Mouse (Mus musculus): ENCODE data around the gene Nmnat2. TPM values are rescaled to one million over a fixed set of nuclear protein-coding genes. Genes with fewer than 3 reads are reported as not detected.

Gene Nmnat2
- polyA plus RNA-seq, 1 experiment from 2014 or later = 38.8 TPM

DNA sequence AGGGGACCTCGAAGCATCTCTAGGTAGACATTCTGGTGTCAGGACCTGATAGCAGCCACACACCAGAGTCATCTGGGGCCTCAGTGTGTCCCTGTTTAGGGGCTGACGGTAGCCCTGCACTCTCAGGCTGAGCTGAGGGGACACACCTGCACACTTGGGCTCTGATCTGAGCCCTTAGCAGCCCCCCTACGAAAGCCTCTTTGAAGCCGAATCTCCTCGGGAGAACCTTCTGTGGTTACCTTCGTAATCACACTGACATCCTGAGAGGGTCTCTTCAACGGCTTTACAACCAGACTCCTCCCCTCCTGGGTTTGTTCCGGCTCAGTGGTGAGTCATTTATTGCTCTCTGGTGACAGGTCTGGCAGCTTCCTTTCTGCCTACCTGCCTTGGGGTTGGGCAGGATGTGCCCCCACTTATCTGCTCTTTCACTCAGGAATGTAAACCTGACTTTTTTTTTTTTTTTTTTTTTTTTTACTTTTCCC lies 186.0 kb downstream of the Nmnat2 start:
- ATAC-seq = no peak
- H3K4me2 ChIP-seq = no peak overlapping the region
- no peak overlapping the region for H3K4me3 ChIP-seq
- no peaks in the 10 kb centered on the region for H3K27me3 ChIP-seq
- no peaks in the 10 kb centered on the region for H3K4me1 ChIP-seq
- H3K27ac ChIP-seq = no peak overlapping the region
- 42% methylated on average over 8 of the region's 8 CpGs for WGBS
- no peaks in the 10 kb centered on the region for H3K9me3 ChIP-seq (replicated peaks)
- H3K36me3 ChIP-seq (ENCODE audit: poor library complexity, severe bottlenecking) = no peaks in the 10 kb centered on the region
- no peak overlapping the region for H3K9ac ChIP-seq

DNA sequence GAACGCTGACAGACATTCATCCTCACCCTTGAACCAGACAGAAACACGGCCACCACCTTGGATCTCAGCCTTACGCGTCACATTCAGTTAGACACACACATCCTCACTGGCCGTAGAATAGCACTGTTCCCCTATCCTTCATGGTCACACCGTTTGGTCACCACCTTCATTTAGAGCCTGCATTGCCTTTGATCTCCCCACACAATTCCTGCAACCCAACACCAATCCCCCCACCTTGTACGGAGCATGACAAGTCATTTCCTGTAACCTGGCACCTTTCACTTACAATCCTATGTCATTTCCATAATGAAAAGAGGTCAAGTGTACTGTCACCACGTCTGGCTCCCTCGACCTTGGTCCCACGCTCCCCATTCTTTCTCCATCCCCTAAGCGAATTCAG lies 189.2 kb downstream of the Nmnat2 start:
- no peak overlapping the region for H3K4me3 ChIP-seq
- no peak overlapping the region for H3K4me2 ChIP-seq
- 92% methylated on average over 11 of the region's 11 CpGs for WGBS
- no peak overlapping the region for H3K27ac ChIP-seq
- H3K27me3 ChIP-seq = no peaks in the 10 kb centered on the region
- 0 out of 2 replicates have a peak, but pooled peaks cover 3% of the 10 kb centered on the region for H3K4me1 ChIP-seq
- no peak for ATAC-seq
- no peak overlapping the region for H3K9ac ChIP-seq
- no peaks in the 10 kb centered on the region for H3K36me3 ChIP-seq (ENCODE audit: poor library complexity, severe bottlenecking)
- H3K9me3 ChIP-seq (replicated peaks) = no peaks in the 10 kb centered on the region

DNA sequence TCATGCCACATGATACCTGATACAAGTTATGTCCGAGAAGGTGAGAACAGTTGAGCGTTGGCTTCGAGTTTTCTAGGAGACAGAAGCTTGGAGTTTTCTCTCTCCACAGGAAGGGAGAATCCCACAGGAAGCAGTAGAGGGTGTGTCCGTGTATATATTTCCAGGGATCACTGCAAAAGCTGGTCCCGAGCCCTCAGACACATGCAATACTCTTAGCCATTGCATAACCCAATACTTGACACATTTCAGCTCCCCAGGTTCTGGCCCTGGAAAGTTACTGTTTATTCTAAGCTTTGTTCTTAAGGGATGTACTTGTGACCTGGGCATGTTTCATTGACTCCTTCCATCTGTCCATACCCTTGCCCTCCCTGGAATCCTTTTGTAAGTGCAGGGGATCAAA lies 191.0 kb downstream of the Nmnat2 start:
- Histone ChIP-seq H3K4me1 (0 out of 2 replicates have a peak, but pooled peaks cover 3% of the 10 kb centered on the region), H3K36me3 (ENCODE audit: poor library complexity, severe bottlenecking) (no peaks in the 10 kb centered on the region), H3K27me3 (no peaks in the 10 kb centered on the region), H3K4me3 (no peak overlapping the region), H3K4me2 (no peak overlapping the region), H3K9ac (no peak overlapping the region), H3K27ac (no peak overlapping the region), H3K9me3 (replicated peaks) (no peaks in the 10 kb centered on the region)
- WGBS = 92% methylated on average over 5 of the region's 5 CpGs
- no peak for ATAC-seq

DNA sequence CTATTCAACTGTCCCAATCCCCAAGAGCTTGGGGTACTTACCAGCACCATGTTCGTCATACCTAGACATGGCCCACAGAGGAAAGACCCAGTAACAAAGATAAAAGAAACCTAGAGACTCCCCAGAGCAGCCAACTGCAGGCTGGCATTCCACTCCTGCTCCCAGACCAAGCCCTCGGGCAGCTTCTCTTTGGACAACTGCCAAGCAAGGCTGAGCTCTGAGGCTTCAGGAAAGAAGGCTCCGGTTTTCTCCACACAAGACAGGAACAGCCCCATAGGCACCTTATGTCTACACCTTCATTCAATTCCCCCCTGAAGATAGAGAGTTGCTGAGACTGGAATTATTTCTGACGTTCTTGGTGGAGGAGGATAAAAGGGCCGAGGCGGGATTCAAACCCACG lies 197.8 kb downstream of the Nmnat2 start:
- peaks cover 13% of the 10 kb centered on the region for H3K4me1 ChIP-seq
- H3K9ac ChIP-seq = no peak overlapping the region
- no peaks in the 10 kb centered on the region for H3K27me3 ChIP-seq
- H3K4me3 ChIP-seq = no peak overlapping the region
- no peak for ATAC-seq
- H3K4me2 ChIP-seq = no peak overlapping the region
- no peak overlapping the region for H3K27ac ChIP-seq
- no peaks in the 10 kb centered on the region for H3K36me3 ChIP-seq (ENCODE audit: poor library complexity, severe bottlenecking)
- no peaks in the 10 kb centered on the region for H3K9me3 ChIP-seq (replicated peaks)
- 67% methylated on average over 7 of the region's 7 CpGs for WGBS

DNA sequence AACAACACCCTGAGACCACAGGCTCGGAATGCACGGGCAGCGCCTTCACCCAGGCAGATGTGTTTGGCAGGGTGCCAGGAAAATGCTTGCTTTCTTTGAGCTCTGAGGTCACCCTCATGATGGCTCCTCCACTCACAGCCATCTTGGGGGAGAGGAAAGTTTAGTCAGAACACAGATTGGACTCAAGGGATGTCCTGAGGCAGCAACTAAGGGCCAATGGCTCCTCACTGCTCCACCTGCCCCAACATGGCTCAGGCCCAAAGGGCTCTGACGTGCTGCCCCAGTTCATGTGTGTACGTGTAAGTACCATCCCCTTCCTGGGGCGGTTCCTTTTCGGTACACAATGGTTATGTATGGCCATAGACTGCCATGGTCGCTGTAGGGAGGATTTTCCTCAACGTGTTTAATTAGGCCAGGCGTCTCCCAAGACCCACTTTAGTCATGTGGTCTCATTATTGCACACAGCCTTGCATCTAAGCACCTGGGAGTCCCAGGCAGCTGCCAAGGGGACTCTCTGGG lies 198.9 kb downstream of the Nmnat2 start:
- Histone ChIP-seq H3K4me1 (peaks cover 13% of the 10 kb centered on the region), H3K9me3 (replicated peaks) (no peaks in the 10 kb centered on the region), H3K27ac (no peak overlapping the region), H3K4me2 (no peak overlapping the region), H3K27me3 (no peaks in the 10 kb centered on the region), H3K36me3 (ENCODE audit: poor library complexity, severe bottlenecking) (no peaks in the 10 kb centered on the region), H3K4me3 (no peak overlapping the region), H3K9ac (no peak overlapping the region)
- WGBS = 52% methylated on average over 10 of the region's 10 CpGs
- ATAC-seq = peak; percentile 38; the same call in 1 of the 2 replicates

DNA sequence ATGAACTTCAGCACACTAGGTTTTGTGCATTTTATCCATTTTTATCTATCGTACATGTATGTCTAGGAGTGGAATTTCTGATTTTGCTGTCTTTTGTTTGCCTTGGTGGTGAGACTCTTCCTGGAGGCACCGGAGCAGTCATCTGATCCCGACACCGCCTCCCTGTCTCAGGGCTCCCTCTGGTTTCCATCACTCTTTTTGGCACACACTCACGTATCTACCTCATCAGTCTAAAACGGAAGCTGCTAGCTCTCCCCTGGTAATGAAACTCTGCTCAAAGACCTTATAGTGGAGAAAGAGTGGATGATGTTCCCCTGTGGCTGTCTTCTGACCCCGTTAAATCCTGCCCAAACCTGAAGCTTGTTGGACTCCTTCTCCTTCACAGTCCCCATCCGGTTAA lies 200.6 kb downstream of the Nmnat2 start:
- Histone ChIP-seq H3K36me3 (ENCODE audit: poor library complexity, severe bottlenecking) (no peaks in the 10 kb centered on the region), H3K4me1 (peaks cover 13% of the 10 kb centered on the region), H3K9ac (no peak overlapping the region), H3K4me2 (no peak overlapping the region), H3K27ac (no peak overlapping the region), H3K9me3 (replicated peaks) (no peaks in the 10 kb centered on the region), H3K4me3 (no peak overlapping the region), H3K27me3 (no peaks in the 10 kb centered on the region)
- no peak for ATAC-seq
- 91% methylated on average over 8 of the region's 8 CpGs for WGBS

DNA sequence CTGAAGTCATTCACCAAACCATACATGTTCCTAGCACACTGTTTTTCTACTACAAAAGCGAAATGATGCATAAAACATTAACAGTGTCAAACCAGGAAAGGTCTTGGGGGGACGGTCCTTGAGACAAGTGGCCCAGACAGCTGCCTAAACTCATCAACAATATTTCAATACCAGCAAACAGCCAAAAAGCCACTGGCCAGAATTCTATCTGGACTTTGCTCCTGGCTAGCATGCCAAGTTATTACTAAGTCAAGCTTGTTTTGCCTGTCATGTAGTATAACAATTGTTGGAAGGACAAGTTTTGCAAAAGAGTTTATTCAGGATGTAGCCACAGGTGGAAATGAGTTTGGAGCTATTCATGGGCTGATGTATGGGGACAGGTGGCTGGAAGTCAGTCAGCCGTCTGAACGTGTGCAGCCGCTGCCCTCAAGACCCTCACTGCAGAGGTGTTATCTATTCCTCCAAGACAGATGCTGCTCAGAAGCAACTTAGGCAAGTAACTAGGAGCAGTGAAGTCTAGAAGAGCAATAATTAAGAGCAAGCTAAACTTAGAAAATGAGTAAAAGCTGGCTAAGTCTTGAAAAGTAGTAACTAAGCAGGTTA lies 202.3 kb downstream of the Nmnat2 start:
- Histone ChIP-seq H3K9ac (no peak overlapping the region), H3K36me3 (ENCODE audit: poor library complexity, severe bottlenecking) (no peaks in the 10 kb centered on the region), H3K4me2 (no peak overlapping the region), H3K27me3 (no peaks in the 10 kb centered on the region), H3K9me3 (replicated peaks) (no peaks in the 10 kb centered on the region), H3K4me3 (no peak overlapping the region), H3K4me1 (peaks cover 13% of the 10 kb centered on the region), H3K27ac (no peak overlapping the region)
- ATAC-seq = no peak
- 82% methylated on average over 5 of the region's 5 CpGs for WGBS

DNA sequence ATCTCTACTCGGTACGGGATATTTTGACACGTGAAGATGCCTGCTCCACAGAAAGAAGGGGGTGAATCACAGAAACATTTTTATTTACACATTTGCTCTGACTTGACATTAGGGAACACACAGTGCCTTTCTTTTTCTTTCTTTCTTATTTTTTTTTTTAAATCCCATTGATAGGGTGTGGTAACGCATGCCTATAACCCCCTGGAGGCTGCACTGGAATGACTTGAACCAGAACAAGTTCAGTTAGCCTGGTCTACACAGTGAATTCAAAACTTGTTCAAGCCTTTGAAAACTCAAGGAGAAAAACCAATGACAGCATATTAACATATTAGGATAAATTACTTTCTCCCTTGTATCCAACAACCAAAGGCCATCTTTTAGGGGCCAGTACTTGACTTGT lies 204.3 kb downstream of the Nmnat2 start:
- no peak overlapping the region for H3K9ac ChIP-seq
- ATAC-seq = no peak
- no peak overlapping the region for H3K4me2 ChIP-seq
- H3K4me1 ChIP-seq = no peaks in the 10 kb centered on the region
- no peak overlapping the region for H3K27ac ChIP-seq
- no peaks in the 10 kb centered on the region for H3K36me3 ChIP-seq (ENCODE audit: poor library complexity, severe bottlenecking)
- no peaks in the 10 kb centered on the region for H3K27me3 ChIP-seq
- no peak overlapping the region for H3K4me3 ChIP-seq
- 89% methylated on average over 4 of the region's 4 CpGs for WGBS
- H3K9me3 ChIP-seq (replicated peaks) = no peaks in the 10 kb centered on the region

DNA sequence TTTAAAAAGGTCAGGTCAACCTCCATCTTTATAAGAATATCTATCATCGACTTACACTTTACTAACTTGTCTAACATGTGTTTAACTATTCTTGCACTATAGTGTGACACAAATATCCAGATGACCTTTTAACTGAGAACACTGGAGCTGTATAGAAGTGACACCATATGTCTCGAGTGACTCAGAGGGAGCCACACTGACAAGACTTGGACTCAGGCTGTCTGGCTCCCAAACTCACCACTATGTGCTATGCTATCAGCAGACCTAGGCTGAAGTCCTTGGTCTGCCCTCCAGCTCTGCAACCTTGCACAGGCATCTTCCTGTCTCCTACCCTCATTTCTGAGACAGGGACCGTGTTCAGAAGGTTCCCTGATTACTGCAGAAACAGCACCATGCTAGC lies 209.0 kb downstream of the Nmnat2 start:
- no peak for ATAC-seq
- no peaks in the 10 kb centered on the region for H3K4me1 ChIP-seq
- no peaks in the 10 kb centered on the region for H3K9me3 ChIP-seq (replicated peaks)
- H3K9ac ChIP-seq = no peak overlapping the region
- no peak overlapping the region for H3K4me2 ChIP-seq
- H3K27me3 ChIP-seq = no peaks in the 10 kb centered on the region
- no peak overlapping the region for H3K4me3 ChIP-seq
- no peak overlapping the region for H3K27ac ChIP-seq
- WGBS = 82% methylated on average over 3 of the region's 3 CpGs
- no peaks in the 10 kb centered on the region for H3K36me3 ChIP-seq (ENCODE audit: poor library complexity, severe bottlenecking)

DNA sequence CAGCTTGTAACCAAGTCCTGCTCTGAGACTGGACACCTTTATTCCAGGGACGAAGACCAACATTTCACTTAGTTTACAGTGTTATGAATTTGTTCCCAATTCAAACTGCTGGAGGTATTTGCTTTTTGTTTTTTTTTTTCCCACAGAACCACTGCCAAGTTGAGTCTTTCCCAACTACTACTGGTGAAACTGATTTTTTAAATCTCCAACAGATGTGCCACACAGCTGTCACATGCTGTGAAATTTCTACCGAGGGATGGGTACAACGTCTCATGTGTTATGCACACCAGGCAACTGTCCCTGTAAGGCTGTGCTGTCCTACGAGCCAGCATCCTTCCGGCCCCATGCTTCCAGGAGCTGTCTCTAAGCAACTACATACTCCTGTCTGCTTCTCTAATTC lies 213.5 kb downstream of the Nmnat2 start:
- H3K4me2 ChIP-seq = no peak overlapping the region
- no peak for ATAC-seq
- no peak overlapping the region for H3K9ac ChIP-seq
- no peak overlapping the region for H3K27ac ChIP-seq
- H3K9me3 ChIP-seq (replicated peaks) = no peaks in the 10 kb centered on the region
- no peaks in the 10 kb centered on the region for H3K27me3 ChIP-seq
- H3K4me3 ChIP-seq = no peak overlapping the region
- 87% methylated on average over 5 of the region's 5 CpGs for WGBS
- no peaks in the 10 kb centered on the region for H3K36me3 ChIP-seq (ENCODE audit: poor library complexity, severe bottlenecking)
- H3K4me1 ChIP-seq = 0 out of 2 replicates have a peak, but pooled peaks cover 6% of the 10 kb centered on the region

Other genes with a start within 250 kb of the Nmnat2 start
- gene Apobec4, start 204.4 kb upstream of the Nmnat2 start, polyA plus RNA-seq (2015; fragmentation: Nextera tagmentation; extraction: Ambion mirVana) = 0.14 TPM in 1 of 2 replicates, not detected in the other
- 15.8 and 18.5 TPM in 2 replicates for gene Rgl1, start 188.6 kb upstream of the Nmnat2 start, polyA plus RNA-seq (2015; fragmentation: Nextera tagmentation; extraction: Ambion mirVana)
- gene Arpc5, start 188.5 kb upstream of the Nmnat2 start, polyA plus RNA-seq (2015; fragmentation: Nextera tagmentation; extraction: Ambion mirVana) = 299 and 312 TPM in 2 replicates
- gene Ncf2, start 154.8 kb upstream of the Nmnat2 start, polyA plus RNA-seq (2015; fragmentation: Nextera tagmentation; extraction: Ambion mirVana) = 1.9 and 2.3 TPM in 2 replicates
- 32.2 and 34.2 TPM in 2 replicates for gene Smg7, start 52.3 kb upstream of the Nmnat2 start, polyA plus RNA-seq (2015; fragmentation: Nextera tagmentation; extraction: Ambion mirVana)
- 0.14 and 0.67 TPM in 2 replicates for gene Lamc2, start 231.5 kb downstream of the Nmnat2 start, polyA plus RNA-seq (2015; fragmentation: Nextera tagmentation; extraction: Ambion mirVana)

Data from forebrain, embryonic 13.5 days (tissue).